Mouse (Mus musculus) intestine, postnatal 0 days (tissue): ENCODE measurements at regions not wholly inside any gene's neighbourhood (a gene's known extent, or its start where the extent isn't known, plus 50 kb on each side); places are given as distances from the start of the nearest gene placed in this dataset.

Experiments used
- ATAC-seq: fragments of 200-750 bp; cut with Nextera tagmentation; 2 replicates; pipeline ENCODE4 v1.8.0; 2017; ENCODE audit warnings: mild to moderate bottlenecking, moderate TSS enrichment, moderate library complexity
- H3K27ac ChIP-seq: fragments of 300-500 bp; sonication (generic); 2 replicates; pipeline ENCODE4 v1.5.1; 2014; ENCODE audit warnings: mild to moderate bottlenecking, low read depth, low read length, moderate library complexity
- H3K27me3 ChIP-seq: fragments of 300-500 bp; sonication (generic); replicated peaks from 2 replicates; pipeline ENCODE4 v1.6.1; 2014; ENCODE audit warnings: low read length, mixed read lengths; ENCODE audit not compliant: control insufficient read depth, insufficient read depth
- H3K36me3 ChIP-seq: fragments of 300-500 bp; sonication (generic); 2 replicates; pipeline ENCODE4 v1.6.1; 2014; ENCODE audit warnings: mild to moderate bottlenecking, moderate library complexity; ENCODE audit not compliant: control insufficient read depth, insufficient read depth
- H3K4me1 ChIP-seq: fragments of 300-500 bp; sonication (generic); replicated peaks from 2 replicates; pipeline ENCODE4 v1.6.1; 2014; ENCODE audit warnings: antibody characterized with exemption, low read length, mixed read lengths; ENCODE audit not compliant: control insufficient read depth, insufficient read depth
- H3K4me2 ChIP-seq: fragments of 300-500 bp; sonication (generic); replicated peaks from 2 replicates; pipeline ENCODE4 v1.6.1; 2014; ENCODE audit warnings: low read depth, mild to moderate bottlenecking, moderate library complexity
- H3K4me3 ChIP-seq: fragments of 300-500 bp; sonication (generic); 2 replicates; pipeline ENCODE4 v1.5.1; 2014; ENCODE audit warnings: low read depth, low read length
- H3K9ac ChIP-seq: fragments of 300-500 bp; sonication (generic); 2 replicates; pipeline ENCODE4 v1.6.1; 2014; ENCODE audit warnings: mild to moderate bottlenecking, low read depth, low read length
- H3K9me3 ChIP-seq: fragments of 300-500 bp; sonication (generic); 2 replicates; pipeline ENCODE4 v1.6.1; 2016; ENCODE audit warnings: mixed run types; ENCODE audit not compliant: control insufficient read depth
- CTCF ChIP-seq: sonication (generic); IDR thresholded peaks from 2 replicates; pipeline ENCODE4 v1.5.1; 2016; ENCODE audit warnings: low read depth, mild to moderate bottlenecking, control low read depth, antibody characterized with exemption, moderate library complexity
- WGBS: fragments of 180-500 bp; shearing (Covaris S2); extraction: QIAGEN DNeasy Blood & Tissue Kit; methylation state at CpG from one replicate; pipeline ENCODE4 v1.1.7; 2014; 5-methylcytosine and 5-hydroxymethylcytosine counted together

GRCm38 (mm10) chr2:106487335-106488082 is 205.6 kb upstream of the Mpped2 start:
- Histone ChIP-seq H3K4me1 (no peaks in the 10 kb centered on the region), H3K4me3 (no peak overlapping the region), H3K27me3 (no peaks in the 10 kb centered on the region), H3K9ac (no peak overlapping the region), H3K9me3 (no peaks in the 10 kb centered on the region), H3K27ac (no peak overlapping the region), H3K36me3 (no peaks in the 10 kb centered on the region), H3K4me2 (no peak overlapping the region)
- TF ChIP-seq CTCF, result no peak
- ATAC-seq, result no peak
- 60% methylated on average over 5 of the region's 5 CpGs for WGBS

- TF ChIP-seq CTCF, result no peak
- no peaks in the 10 kb centered on the region for H3K36me3 ChIP-seq
- no peaks in the 10 kb centered on the region for H3K9me3 ChIP-seq
- H3K27ac ChIP-seq, result no peak overlapping the region
- no peaks in the 10 kb centered on the region for H3K4me1 ChIP-seq
- H3K4me2 ChIP-seq, result no peak overlapping the region
- ATAC-seq, result no peak
- no peak overlapping the region for H3K4me3 ChIP-seq
- H3K27me3 ChIP-seq, result no peaks in the 10 kb centered on the region
- H3K9ac ChIP-seq, result no peak overlapping the region
Measured at GRCm38 (mm10) chr2:106498735-106499134, 194.3 kb upstream of the Mpped2 start.

- Histone ChIP-seq H3K9me3 (no peaks in the 10 kb centered on the region), H3K4me3 (no peak overlapping the region), H3K4me2 (no peak overlapping the region), H3K27me3 (no peaks in the 10 kb centered on the region), H3K9ac (no peak overlapping the region), H3K36me3 (no peaks in the 10 kb centered on the region), H3K27ac (no peak overlapping the region), H3K4me1 (no peaks in the 10 kb centered on the region)
- 73% methylated on average over 3 of the region's 3 CpGs for WGBS
- no peak for TF ChIP-seq CTCF
- ATAC-seq, result no peak
Measured at GRCm38 (mm10) chr2:106499227-106499928, 193.7 kb upstream of the Mpped2 start.

GRCm38 (mm10) chr2:106504933-106505420 is 188.1 kb upstream of the Mpped2 start:
- ATAC-seq, result no peak
- 83% methylated on average over 1 of the region's 1 CpGs for WGBS

GRCm38 (mm10) chr2:106511889-106512288 is 181.2 kb upstream of the Mpped2 start:
- H3K4me2 ChIP-seq, result no peak overlapping the region
- H3K9ac ChIP-seq, result no peak overlapping the region
- H3K4me1 ChIP-seq, result no peaks in the 10 kb centered on the region
- no peaks in the 10 kb centered on the region for H3K9me3 ChIP-seq
- no peak for TF ChIP-seq CTCF
- no peak overlapping the region for H3K27ac ChIP-seq
- no peaks in the 10 kb centered on the region for H3K36me3 ChIP-seq
- no peaks in the 10 kb centered on the region for H3K27me3 ChIP-seq
- ATAC-seq, result no peak
- 89% methylated on average over 9 of the region's 9 CpGs for WGBS
- H3K4me3 ChIP-seq, result no peak overlapping the region

More at GRCm38 (mm10) chr2:106504933-106505420, 188.1 kb upstream of the Mpped2 start:
- H3K27ac ChIP-seq, result no peak overlapping the region
- no peaks in the 10 kb centered on the region for H3K27me3 ChIP-seq
- no peak overlapping the region for H3K9ac ChIP-seq
- H3K36me3 ChIP-seq, result no peaks in the 10 kb centered on the region
- no peaks in the 10 kb centered on the region for H3K9me3 ChIP-seq
- no peak overlapping the region for H3K4me3 ChIP-seq
- H3K4me2 ChIP-seq, result no peak overlapping the region
- H3K4me1 ChIP-seq, result no peaks in the 10 kb centered on the region
- no peak for TF ChIP-seq CTCF

GRCm38 (mm10) chr2:106512338-106513024 is 180.6 kb upstream of the Mpped2 start:
- no peak for ATAC-seq
- Histone ChIP-seq H3K27ac (no peak overlapping the region), H3K4me2 (no peak overlapping the region), H3K9ac (no peak overlapping the region), H3K27me3 (no peaks in the 10 kb centered on the region), H3K36me3 (no peaks in the 10 kb centered on the region), H3K9me3 (no peaks in the 10 kb centered on the region), H3K4me3 (no peak overlapping the region), H3K4me1 (no peaks in the 10 kb centered on the region)
- no peak for TF ChIP-seq CTCF
- WGBS, result 47% methylated on average over 14 of the region's 14 CpGs
